Mouse (Mus musculus) CD4-positive, CD25-positive, alpha-beta regulatory T cell, adult 2 months (primary cell): ENCODE data around the gene Hsd3b6.
"Not testable (repeated sequence)": the region's sequence is repeated elsewhere in the genome, so short reads cannot be mapped to it uniquely, and the experiment has no call there.

Experiments used
- DNase-seq: peaks from one replicate; pipeline ENCODE4 v3.0.0-alpha.2; 2012; ENCODE audit warnings: low read depth, low spot score

Hsd3b6 gene

DNA sequence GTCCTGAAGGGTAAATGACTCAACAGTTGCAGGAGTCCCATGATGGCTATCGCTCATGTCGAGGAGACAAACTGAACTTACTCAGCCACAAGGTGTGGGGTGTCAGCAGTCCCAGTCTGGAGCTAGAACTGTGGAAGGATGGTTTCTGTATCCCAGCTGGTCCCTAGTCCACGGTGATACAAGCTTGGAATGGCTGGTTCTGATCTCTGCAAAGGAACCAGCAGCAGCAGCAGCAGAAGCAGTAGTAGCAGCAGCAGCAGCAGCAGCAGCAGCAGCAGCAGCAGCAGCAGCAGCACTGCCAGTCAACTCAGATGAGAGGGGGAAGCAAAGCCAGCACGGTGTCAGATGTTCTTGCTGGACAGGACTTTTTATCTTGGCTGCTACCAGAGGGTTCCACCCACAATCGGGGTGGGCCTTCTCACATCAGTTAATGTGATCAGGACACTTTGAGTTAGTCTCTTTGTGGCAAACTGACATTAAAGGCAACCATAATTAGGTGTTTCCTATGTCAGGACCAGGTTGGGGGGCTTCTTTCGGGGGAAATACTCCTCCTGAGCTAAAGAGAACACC lies at the start of gene Hsd3b6:
Gene Hsd3b6, minus strand, starts transcription at position 343 of the 570 bp plus-strand sequence.
- no peak for DNase-seq

DNA sequence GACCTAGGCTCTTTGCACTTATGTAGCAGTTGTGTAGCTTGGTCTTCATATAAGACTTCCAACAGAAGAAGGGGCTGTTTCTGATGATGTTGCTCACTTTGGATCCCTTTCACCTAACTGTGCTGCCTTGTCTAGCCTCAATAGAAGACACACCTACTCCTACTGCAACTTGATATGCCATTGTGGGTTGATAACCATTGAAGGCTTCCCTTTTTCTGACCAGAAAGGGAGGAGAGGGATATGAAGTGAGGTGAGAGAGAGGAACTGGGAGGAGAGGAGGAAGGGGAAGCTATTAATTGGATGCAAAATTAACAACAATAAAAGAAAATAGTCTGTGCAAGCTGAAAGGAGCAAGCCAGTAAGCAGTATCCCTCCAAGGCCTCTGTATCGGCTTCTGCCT lies 48.6 kb upstream of the Hsd3b6 start:
- DNase-seq = no peak

DNA sequence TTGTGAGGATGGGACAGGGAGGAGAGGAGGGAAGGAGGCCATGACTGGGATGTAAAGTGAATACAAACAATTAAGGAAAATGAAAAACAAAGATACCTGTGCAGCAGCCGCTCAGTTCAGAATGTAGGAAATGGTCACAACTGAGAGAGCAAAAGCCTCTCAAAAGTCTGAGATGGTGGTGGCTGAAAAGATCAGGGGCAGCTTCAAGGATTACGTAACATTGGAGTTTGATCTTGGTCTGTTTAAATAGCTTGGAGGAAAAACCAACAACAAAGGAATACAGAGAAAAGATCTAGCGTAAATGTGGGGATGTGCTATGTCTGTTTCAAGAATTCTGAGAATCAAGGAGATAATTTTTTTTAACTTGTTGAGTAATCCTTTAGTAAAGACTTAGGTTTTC lies 45.3 kb upstream of the Hsd3b6 start, which contains the start of gene Hsd3b1:
Gene Hsd3b1, minus strand, starts transcription at position 219 of the 400 bp plus-strand sequence.
- DNase-seq = no peak

DNA sequence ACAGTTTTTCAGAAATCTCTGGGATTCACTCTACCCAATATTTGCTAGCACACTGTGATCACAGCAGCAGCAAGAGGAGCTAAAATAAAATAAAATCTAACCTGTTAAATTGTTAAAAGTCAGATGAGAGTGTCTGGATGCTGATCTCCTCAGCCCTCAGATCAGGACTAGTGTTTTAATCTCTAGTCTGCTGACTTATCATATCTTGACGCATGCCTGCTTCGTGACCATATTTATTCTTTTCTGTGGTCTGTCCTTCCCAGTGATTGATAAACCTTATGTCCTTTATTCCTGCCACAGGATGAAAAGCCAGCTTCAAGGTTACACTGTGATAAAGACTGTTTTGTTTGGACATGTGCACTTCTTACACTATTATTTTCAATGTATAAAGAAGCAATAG lies 43.8 kb upstream of the Hsd3b6 start:
- DNase-seq = no peak

DNA sequence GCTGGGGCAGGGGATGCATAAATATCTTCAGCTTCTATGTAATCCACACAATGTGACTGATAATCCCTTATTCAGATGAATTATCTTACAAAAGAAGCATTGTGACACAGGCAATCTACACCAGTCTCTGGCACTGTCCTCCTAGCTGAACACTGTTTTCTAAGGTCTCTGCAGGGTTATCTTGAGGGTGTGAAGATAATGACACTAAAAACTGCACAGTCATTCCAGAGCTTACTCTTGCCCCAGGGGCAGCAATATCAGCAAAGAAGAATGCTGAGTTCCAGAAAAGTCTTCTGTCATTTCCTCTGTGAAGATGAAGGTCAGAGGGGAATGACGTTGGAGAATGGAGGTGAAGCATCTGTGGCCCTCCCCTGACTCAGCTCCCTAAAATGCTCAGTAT lies 42.6 kb upstream of the Hsd3b6 start:
- no peak for DNase-seq

DNA sequence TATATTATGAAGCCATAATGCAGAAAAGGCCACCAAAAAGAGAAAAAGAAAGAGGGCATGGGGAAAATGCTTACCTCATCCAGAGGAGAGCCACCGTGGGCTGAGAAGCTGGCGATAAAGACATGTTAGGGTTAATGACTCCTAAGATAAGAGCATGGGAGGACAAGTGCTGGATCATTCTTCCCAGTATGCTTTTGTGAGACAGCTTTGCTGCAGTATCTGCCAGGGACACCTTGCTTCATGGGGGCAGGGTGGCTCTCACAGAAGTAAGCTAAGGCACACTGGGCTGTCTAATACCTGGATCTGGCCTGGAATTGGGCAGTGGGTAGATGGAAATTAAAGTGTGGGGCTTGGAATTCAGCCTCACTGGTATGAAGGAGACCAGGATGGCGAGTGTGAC lies 40.9 kb upstream of the Hsd3b6 start:
- DNase-seq = no peak

DNA sequence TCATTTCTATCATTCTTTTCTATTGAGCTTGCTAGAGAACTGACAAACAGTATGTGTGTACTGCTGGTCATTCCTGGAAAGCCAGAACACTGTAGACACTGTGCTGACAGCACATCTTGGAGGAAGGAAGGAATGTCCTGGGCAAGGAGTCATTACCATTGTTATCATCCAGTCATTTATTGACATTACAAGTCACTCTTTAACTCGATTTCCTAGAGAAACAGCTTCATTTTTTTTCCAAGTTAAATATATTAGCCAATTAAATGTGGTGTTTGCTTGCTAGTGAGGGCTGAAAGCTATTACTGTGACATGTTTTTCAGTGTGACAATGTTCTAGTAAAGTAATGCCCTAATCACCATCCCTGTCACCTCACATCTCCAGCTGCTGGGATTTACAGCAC lies 39.4 kb upstream of the Hsd3b6 start:
- no peak for DNase-seq

DNA sequence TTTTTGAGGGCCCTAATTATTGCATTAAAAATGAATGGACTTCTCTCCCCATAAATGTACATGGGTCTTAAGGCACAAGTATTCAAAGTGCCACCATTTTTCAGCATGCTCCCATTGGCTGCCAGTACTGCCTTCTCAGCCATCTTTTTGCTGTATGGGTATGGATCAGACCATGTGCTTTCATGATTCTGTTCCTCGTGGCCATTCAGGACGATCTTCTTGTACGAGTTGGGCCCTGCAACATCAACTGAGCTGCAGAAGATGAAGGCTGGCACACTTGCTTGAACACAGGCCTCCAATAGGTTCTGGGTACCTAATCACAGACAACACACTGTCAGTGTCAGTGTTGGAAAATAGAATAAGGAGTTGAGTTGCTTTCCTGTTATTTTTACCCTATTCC lies 38.8 kb upstream of the Hsd3b6 start:
- DNase-seq = no peak

DNA sequence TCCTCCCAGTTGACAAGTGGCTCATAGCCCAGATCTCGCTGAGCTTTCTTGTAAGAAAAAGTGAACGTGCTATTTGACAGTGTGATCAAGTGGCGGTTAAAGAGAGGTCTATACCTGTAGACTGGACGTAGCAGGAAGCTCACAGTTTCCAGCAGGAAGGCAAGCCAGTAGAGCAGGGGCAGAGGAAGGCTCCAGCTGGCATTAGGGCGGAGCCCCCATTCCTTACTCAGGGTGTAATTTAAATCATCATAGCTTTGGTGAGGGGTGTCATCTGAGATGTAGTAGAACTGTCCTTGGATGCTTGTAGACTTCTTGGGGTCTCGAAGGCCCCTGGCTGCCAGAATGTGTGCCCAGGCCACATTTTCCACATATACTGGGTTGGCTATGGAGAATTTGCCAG lies 38.4 kb upstream of the Hsd3b6 start:
- no peak for DNase-seq

DNA sequence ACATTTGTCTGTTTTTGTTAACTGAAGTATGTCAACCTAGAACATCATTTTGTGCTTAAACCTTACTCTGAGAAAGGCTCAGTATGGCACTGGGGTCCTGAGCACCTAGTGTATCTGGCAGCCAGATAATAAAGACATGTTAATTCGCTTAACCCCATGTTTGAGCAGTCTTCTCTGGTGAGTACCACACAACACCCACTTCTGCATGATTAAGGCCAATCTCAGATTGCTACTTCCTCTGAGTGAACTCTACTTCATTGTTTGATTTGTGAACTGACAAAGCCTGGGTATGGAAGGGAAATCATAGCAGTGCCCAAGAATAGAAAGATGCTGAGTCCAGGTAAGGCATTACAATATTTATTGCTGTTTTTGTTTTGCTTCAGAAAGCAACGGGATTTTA lies 37.6 kb upstream of the Hsd3b6 start:
- no peak for DNase-seq

DNA sequence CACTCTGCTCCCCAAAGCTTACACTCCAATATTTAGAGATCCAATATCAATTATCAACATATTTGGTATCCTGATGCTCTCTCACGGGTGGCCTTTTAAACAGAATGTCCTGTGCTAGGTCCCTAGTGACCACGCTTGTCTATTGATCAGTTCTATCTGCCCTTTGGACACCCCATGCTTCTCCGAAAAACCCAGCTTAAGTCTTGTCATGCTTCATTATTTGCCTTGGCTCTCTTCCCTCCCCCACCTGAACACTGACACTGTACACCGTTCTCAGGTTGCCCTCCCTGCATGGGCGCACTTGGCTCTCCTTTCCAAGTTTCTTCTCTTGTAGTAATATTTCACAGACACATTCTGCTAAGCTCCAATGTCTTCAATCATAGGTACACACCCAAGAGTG lies 36.0 kb upstream of the Hsd3b6 start:
- DNase-seq = no peak

DNA sequence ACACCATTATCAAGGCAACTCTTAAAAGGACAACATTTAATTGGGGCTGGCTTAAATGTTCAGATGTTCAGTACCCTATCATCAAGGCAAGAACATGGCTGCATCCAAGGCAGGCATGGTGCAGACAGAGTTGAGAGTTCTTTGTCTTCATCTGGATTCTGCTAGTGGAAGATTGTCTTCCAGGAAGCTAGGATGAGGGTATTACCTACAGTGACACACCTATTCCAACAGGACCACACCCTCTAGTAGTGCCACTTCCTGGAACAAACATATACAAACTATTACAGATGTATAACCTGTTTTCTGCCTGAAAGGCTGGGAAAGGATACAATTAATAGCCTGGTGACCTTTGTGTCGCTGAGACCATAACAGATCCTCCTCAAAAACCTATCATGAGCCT lies 34.7 kb upstream of the Hsd3b6 start:
- no peak for DNase-seq

DNA sequence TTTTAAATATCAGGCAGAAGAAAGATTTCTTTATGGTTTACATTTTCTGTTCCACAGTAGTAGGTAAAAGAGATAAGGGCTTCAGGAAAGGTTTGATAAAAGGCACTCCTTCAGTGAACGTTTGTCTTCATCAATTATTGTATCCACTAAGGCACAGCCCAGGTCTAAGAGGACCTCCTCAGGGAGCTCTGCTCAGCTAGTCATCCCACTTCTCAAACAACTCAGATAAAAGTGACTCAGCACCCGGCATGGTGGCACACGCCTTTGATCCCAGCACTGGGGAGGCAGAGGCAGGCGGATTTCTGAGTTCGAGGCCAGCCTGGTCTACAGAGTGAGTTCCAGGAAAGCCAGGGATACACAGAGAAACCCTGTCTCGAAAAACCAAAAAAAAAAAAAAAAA lies 1.6 kb downstream of the Hsd3b6 start:
- not testable (repeated sequence) for DNase-seq

DNA sequence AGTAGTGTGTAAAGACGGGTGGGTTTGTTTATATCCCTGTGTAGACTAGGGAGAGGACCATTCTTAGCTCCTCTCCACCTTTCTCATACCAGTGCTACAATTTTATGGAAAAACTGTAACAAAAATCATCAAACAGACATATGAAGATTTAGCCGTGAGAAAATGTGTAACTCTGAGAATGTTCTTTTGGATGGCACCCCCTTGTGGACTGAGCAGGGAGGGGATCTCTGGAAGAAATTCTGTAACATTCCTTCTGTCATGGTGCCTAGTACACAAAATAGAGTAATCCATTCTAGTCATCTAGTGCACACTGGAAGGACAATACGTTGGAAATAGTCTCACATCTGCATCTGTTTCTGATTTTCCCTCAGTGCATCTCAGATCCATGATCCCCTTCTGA lies 9.2 kb downstream of the Hsd3b6 start:
- DNase-seq = not testable (repeated sequence)

DNA sequence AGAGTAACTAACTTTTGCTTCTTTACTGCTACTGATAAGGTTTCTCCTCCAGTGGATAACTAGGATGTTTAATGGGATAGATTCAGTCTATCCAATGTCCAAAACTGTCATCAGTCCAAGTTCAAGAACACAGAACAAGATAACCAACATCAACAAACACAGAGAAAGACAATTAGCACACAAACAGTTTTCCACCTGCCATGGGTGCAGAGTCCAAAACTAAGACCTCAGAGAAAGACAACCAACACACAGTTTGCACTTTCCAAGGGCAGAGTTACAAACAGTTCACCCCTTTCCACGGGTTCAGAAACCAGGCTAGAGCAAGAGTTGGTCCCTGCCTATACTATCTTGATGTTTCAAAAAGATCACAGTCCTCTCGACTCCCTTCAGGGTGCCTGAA lies 27.7 kb downstream of the Hsd3b6 start:
- no peak for DNase-seq

DNA sequence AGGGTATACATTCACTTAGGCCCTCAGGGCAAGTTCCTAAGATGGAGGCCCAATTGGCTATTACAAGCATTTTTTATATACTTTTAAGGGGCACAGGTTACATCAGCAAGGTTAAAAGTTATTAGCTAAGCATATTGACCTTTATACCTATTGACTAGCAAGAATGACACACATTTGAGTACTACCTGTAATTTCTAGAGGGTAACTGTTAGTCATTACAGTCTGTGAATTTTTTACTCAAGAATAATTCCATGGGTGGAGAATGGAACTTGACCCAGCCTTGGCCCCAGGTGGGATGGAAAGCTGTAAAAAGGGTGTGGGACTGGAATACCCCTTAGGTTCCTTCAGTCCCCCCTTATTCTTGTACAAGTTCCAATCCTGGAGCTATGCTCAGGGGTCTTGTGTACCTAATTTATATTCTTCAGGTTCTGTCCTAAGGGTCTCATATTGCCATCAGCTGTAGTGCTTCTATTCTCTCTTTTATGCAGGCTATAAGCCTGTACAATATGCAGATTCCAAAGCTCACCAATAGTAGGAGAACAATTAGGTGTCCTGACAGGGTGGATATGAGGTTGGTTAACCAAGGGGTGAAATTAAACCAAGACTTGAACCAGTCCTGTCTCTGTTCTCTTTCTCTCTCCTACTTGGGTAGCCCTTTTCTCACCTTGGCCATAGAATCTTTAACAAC lies 31.9 kb downstream of the Hsd3b6 start:
- DNase-seq = no peak

DNA sequence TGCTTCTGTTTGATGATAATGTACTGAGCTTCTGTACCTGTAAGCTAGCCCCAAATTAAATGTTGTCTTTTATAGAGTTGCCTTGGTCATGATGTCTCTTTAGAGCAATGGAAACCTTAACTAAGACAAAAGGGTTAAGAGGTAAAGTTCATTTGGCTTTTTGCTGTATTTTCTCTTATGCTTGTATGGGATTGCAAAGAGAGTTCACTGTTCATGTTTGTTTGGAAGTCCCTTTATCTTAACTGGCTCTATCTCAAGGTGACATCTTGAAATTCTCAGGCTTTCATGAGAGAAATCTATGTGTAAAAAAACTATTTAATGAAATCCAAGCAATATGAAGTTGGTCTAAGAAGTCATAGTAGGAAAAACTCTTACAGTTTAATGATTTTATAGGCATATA lies 33.3 kb downstream of the Hsd3b6 start:
- no peak for DNase-seq

DNA sequence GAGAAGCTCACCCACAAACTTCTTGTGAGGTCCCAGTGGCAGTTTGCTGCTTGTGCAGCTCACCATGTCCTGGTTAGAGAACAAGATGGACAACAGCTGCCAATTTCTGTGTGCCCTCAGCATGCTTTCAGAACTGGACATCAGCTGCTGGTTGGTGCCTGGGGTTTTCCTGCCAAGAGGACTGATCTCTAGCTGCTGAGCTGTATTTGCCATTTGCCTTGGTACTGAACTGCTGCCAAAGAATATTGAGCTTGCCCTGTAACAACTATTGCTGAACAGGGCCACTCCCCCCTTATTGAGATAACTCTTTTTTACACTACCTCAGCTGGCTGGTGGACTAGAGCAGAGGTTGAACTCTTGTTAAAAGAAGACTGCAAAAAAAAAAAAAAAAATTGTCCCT lies 50.1 kb downstream of the Hsd3b6 start:
- DNase-seq = no peak

DNA sequence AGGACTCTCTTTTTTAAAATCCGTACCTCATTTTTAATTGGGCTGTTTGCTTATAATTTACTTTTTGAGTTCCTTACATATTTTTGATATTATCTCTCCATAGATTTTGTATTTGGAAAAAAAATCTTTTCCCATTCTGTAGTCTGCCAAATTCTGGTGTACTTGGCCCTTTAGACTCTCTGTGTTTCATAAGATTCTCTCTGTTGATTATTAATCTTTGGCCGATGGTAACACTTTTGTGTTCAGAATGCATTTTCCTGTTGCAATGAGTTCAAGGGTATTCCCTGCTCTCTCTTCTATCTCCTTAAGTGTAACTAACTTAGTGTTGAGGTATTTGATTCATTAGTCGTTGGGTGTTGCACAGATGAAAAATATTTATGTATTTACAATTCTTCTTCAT lies 57.4 kb downstream of the Hsd3b6 start:
- no peak for DNase-seq
